Mouse (Mus musculus) kidney, postnatal 25 days (tissue): ENCODE measurements at regions not wholly inside any gene's neighbourhood (a gene's known extent, or its start where the extent isn't known, plus 50 kb on each side); places are given as distances from the start of the nearest gene placed in this dataset.

ENCODE experiments used
- DNase-seq, 2 experiments: peaks; one replicate each; pipeline ENCODE4 v3.0.0; 2021; ENCODE audit warnings: mixed read lengths in 2 of 2

GRCm38 (mm10) chr1:190286481-190287145 lies 116.1 kb upstream of the Prox1 start:
- no peak for DNase-seq

GRCm38 (mm10) chr1:190285636-190286035 lies 115.1 kb upstream of the Prox1 start:
- DNase-seq, result no peak

- no peak for DNase-seq
These were observed 114.5 kb upstream of the Prox1 start for GRCm38 (mm10) chr1:190285049-190285448.

- no peak for DNase-seq
These were observed 113.6 kb upstream of the Prox1 start for GRCm38 (mm10) chr1:190284138-190284537.

GRCm38 (mm10) chr1:190280081-190280858 lies 109.8 kb upstream of the Prox1 start:
- no peak for DNase-seq

GRCm38 (mm10) chr1:190274911-190275310 lies 104.4 kb upstream of the Prox1 start:
- DNase-seq, result no peak

- no peak for DNase-seq
These were observed 100.4 kb upstream of the Prox1 start for GRCm38 (mm10) chr1:190270784-190271385.

GRCm38 (mm10) chr1:190269181-190269580 lies 98.7 kb upstream of the Prox1 start:
- no peak for DNase-seq

GRCm38 (mm10) chr1:190265085-190265780 lies 94.7 kb upstream of the Prox1 start:
- no peak for DNase-seq

- DNase-seq, result no peak
These were observed 94.0 kb upstream of the Prox1 start for GRCm38 (mm10) chr1:190264501-190264900.

GRCm38 (mm10) chr1:190263620-190264019 lies 93.1 kb upstream of the Prox1 start:
- DNase-seq, result no peak

- no peak for DNase-seq
These were observed 89.1 kb upstream of the Prox1 start for GRCm38 (mm10) chr1:190259576-190259975.

- DNase-seq, result no peak
These were observed 80.2 kb upstream of the Prox1 start for GRCm38 (mm10) chr1:190250574-190251246.

- DNase-seq, result no peak
These were observed 72.0 kb upstream of the Prox1 start for GRCm38 (mm10) chr1:190242526-190242925.

- DNase-seq, result no peak
These were observed 69.3 kb upstream of the Prox1 start for GRCm38 (mm10) chr1:190239796-190240195.

- DNase-seq, result no peak
These were observed 60.4 kb upstream of the Prox1 start for GRCm38 (mm10) chr1:190230866-190231265.

- DNase-seq, result no peak
These were observed 49.9 kb upstream of the Prox1 start for GRCm38 (mm10) chr1:190220417-190220816.
